Mouse (Mus musculus): ENCODE measurements at regions not wholly inside any gene's neighbourhood (a gene's known extent, or its start where the extent isn't known, plus 50 kb on each side); places are given as distances from the start of the nearest gene placed in this dataset.

DNA sequence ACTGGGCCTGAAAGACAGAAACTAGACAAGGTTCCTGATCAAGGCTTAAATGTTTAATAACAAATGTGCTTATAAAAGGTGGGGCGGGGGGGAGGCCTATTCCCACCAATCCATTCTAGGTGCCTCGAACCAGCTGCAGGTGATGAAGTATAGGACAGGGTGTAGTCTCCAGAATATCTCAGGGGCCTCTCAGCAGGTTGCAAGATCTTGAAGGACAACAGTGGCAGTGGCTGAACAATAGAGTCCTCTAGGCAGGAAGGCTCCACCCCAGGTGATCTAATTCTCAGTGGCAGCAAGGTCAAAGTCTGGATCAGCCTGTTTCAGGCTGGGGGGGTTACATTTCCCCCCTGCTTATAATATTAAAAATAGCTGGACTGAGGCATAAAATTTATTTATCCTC lies 654.8 kb upstream of the Cdh7 start:
- no peaks in the 10 kb centered on the region for H3K36me3 ChIP-seq (ENCODE audit: control insufficient read depth, insufficient read depth, low read length)
- no peak overlapping the region for H3K9ac ChIP-seq (ENCODE audit: low read length)
- no peak overlapping the region for H3K4me2 ChIP-seq (ENCODE audit: low read length)
- DNase-seq (ENCODE audit: low spot score) = no peak
- no peaks in the 10 kb centered on the region for H3K4me1 ChIP-seq (ENCODE audit: control insufficient read depth, insufficient read depth, low read length)
- 88% methylated on average over 2 of the region's 2 CpGs for WGBS
- no peak for ATAC-seq
- no peaks in the 10 kb centered on the region for H3K9me3 ChIP-seq (replicated peaks; ENCODE audit: control insufficient read depth, low read length)
- no peaks in the 10 kb centered on the region for H3K27me3 ChIP-seq (replicated peaks; ENCODE audit: control insufficient read depth, insufficient read depth, low read length)
- no peak overlapping the region for H3K27ac ChIP-seq (ENCODE audit: low read depth, low read length)
- no peak overlapping the region for H3K4me3 ChIP-seq (ENCODE audit: low read depth, low read length)

DNA sequence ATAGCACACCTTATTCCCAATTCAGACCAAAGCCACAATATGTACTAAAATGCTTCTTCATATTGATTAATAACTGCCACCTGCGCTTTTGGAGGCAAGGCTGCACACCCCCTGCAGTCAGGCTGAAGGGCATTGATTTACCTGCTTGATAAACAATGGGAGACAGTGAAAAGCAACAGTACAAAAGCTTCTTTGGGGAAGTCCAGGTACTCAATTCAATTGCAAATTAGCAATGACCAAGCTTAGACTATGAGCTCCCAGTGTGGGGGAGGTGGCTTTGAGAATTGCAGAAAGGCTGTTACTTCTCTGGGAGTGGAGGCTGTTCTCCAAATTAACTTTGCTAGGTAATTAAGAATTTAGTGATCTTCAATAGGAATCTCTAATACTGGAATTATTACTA lies 654.1 kb upstream of the Cdh7 start:
- DNase-seq (ENCODE audit: low spot score) (no peak), ATAC-seq (no peak)
- H3K27me3 ChIP-seq (replicated peaks; ENCODE audit: control insufficient read depth, insufficient read depth, low read length) = no peaks in the 10 kb centered on the region
- H3K4me1 ChIP-seq (ENCODE audit: control insufficient read depth, insufficient read depth, low read length) = no peaks in the 10 kb centered on the region
- WGBS = 66% methylated on average over 1 of the region's 1 CpGs
- H3K4me2 ChIP-seq (ENCODE audit: low read length) = no peak overlapping the region
- no peaks in the 10 kb centered on the region for H3K9me3 ChIP-seq (replicated peaks; ENCODE audit: control insufficient read depth, low read length)
- H3K36me3 ChIP-seq (ENCODE audit: control insufficient read depth, insufficient read depth, low read length) = no peaks in the 10 kb centered on the region
- no peak overlapping the region for H3K9ac ChIP-seq (ENCODE audit: low read length)
- H3K27ac ChIP-seq (ENCODE audit: low read depth, low read length) = no peak overlapping the region
- no peak overlapping the region for H3K4me3 ChIP-seq (ENCODE audit: low read depth, low read length)

DNA sequence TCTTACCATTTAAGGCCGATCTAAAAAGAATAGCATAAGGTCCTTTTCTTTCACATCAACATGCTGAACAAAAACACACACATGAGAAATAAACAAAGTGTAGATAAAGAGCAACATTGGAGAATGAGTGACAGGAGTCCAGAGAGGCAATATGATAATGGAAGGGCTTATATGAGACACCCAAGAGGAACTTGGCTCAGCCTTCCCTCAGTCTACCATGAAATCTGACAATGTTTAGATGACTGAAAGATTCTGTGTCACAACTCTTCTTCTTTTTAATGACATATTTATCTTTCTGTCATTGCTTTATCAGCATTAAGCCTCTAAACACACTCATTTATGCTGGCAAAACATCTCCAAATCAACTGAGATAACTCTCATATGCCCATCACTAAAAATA lies 642.0 kb upstream of the Cdh7 start:
- no peak overlapping the region for H3K4me2 ChIP-seq (ENCODE audit: low read length)
- DNase-seq (ENCODE audit: low spot score) (peak; percentile 62), ATAC-seq (peak; percentile 50; the same call in 1 of the 2 replicates)
- no peak overlapping the region for H3K27ac ChIP-seq (ENCODE audit: low read depth, low read length)
- no peaks in the 10 kb centered on the region for H3K36me3 ChIP-seq (ENCODE audit: control insufficient read depth, insufficient read depth, low read length)
- H3K4me3 ChIP-seq (ENCODE audit: low read depth, low read length) = no peak overlapping the region
- H3K27me3 ChIP-seq (replicated peaks; ENCODE audit: control insufficient read depth, insufficient read depth, low read length) = no peaks in the 10 kb centered on the region
- H3K4me1 ChIP-seq (ENCODE audit: control insufficient read depth, insufficient read depth, low read length) = no peaks in the 10 kb centered on the region
- 73% methylated on average over 1 of the region's 1 CpGs for WGBS
- no peak overlapping the region for H3K9ac ChIP-seq (ENCODE audit: low read length)
- H3K9me3 ChIP-seq (replicated peaks; ENCODE audit: control insufficient read depth, low read length) = no peaks in the 10 kb centered on the region

DNA sequence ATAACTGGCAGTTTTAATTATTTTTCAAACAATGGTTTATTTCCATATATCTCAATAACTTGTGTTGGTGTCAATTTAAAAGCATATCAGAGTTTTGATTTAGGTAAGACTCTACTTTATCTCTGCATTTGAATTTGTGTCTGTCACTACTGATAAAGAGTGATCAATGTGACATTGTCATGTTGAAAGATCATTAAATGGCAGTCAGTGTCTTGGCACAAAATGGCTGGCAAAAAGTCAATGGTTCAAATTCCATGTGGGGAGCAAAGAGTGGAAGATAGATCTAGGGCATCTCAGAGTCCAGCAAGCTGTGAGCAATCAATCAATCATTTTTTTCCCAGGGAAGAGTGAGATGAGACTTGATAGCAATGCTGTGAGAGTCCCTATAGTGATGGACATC lies 612.9 kb upstream of the Cdh7 start:
- Histone ChIP-seq H3K9ac (ENCODE audit: low read length) (no peak overlapping the region), H3K9me3 (replicated peaks; ENCODE audit: control insufficient read depth, low read length) (no peaks in the 10 kb centered on the region), H3K4me3 (ENCODE audit: low read depth, low read length) (no peak overlapping the region), H3K27ac (ENCODE audit: low read depth, low read length) (no peak overlapping the region), H3K36me3 (ENCODE audit: control insufficient read depth, insufficient read depth, low read length) (no peaks in the 10 kb centered on the region), H3K27me3 (replicated peaks; ENCODE audit: control insufficient read depth, insufficient read depth, low read length) (no peaks in the 10 kb centered on the region), H3K4me1 (ENCODE audit: control insufficient read depth, insufficient read depth, low read length) (no peaks in the 10 kb centered on the region), H3K4me2 (ENCODE audit: low read length) (no peak overlapping the region)
- DNase-seq (ENCODE audit: low spot score) (no peak), ATAC-seq (no peak)

Data from forebrain, embryonic 14.5 days (tissue).